Comparison of ENCODE assay signal across 8 mouse cellular contexts in the genomic region with DNA sequence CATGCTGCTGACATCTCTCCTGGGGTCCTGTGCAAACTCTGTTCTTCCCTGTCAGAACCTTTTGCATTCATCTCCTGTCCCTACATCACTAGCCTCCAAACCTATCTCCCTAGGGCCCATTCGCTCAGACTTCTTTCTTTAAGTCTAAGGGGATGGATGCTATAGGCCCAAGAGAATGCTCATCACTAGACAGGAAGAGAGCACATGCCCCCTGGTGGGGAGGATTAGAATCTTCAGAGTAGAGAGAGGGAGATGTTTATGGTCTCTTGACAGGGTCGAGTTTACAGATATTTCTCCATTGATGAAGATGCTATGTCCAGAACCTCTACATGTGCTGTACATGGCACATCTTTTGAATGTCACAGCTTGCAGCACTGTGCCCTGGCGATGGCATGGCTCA.
DNase-seq lines count a peak whose midpoint lies in the region; ATAC-seq and TF ChIP-seq lines count a peak whose summit lies in the region.
"Had no signal": no experiment of that assay in that cellular context is flagged by ENCODE, and none has a peak within 500 bp of the region (broad histone marks: within the 10 kb centered on the region; RNA-seq: fewer than 3 reads in every experiment).

No protein-coding gene starts in this region.

- TF ChIP-seq POLR2A in lung, adult 2 months (IDR thresholded peaks at IDR 0.05; ENCODE audit: borderline replicate concordance, extremely low read depth, low read depth, low read length) = no peak

- WGBS in hindbrain, embryonic 11.5 days = 77% methylated on average over 3 of the region's 3 CpGs
- WGBS in hindbrain, embryonic 12.5 days = 81% methylated on average over 3 of the region's 3 CpGs
- WGBS in lung, embryonic 16.5 days = 54% methylated on average over 3 of the region's 3 CpGs
- 58% methylated on average over 3 of the region's 3 CpGs for WGBS in lung, adult 2 months
- WGBS in stomach, embryonic 14.5 days = 53% methylated on average over 3 of the region's 3 CpGs

- H3K4me1 ChIP-seq in hindbrain, embryonic 11.5 days (replicated peaks; ENCODE audit: control insufficient read depth, insufficient read depth, low read length) = no peaks in the 10 kb centered on the region
- no peaks in the 10 kb centered on the region for H3K4me1 ChIP-seq in hindbrain, embryonic 12.5 days
- H3K4me1 ChIP-seq in lung, embryonic 16.5 days (replicated peaks; ENCODE audit: control insufficient read depth, insufficient read depth, low read length) = peaks cover 8% of the 10 kb centered on the region
- H3K4me1 ChIP-seq in lung, adult 2 months (ENCODE audit: control insufficient read depth, insufficient read depth, low read length) = no peaks in the 10 kb centered on the region
- H3K4me1 ChIP-seq in stomach, embryonic 14.5 days (ENCODE audit: control insufficient read depth, insufficient read depth, low read length) = 0 out of 2 replicates have a peak, but pooled peaks cover 6% of the 10 kb centered on the region

- no peaks in the 10 kb centered on the region for H3K36me3 ChIP-seq in hindbrain, embryonic 11.5 days (ENCODE audit: control insufficient read depth, insufficient read depth, low read length)
- H3K36me3 ChIP-seq in hindbrain, embryonic 12.5 days = no peaks in the 10 kb centered on the region
- no peaks in the 10 kb centered on the region for H3K36me3 ChIP-seq in lung, embryonic 16.5 days (ENCODE audit: control insufficient read depth, insufficient read depth, low read length)
- no peaks in the 10 kb centered on the region for H3K36me3 ChIP-seq in stomach, embryonic 14.5 days (ENCODE audit: control insufficient read depth, insufficient read depth, low read length)
- H3K36me3 ChIP-seq: neural tube, embryonic 15.5 days had no signal

- no peak for TF ChIP-seq CTCF in lung, adult 2 months (IDR thresholded peaks at IDR 0.05; ENCODE audit: insufficient read depth, low read length)

- no peak overlapping the region for H3K27ac ChIP-seq in hindbrain, embryonic 11.5 days (ENCODE audit: low read depth, low read length)
- no peak overlapping the region for H3K27ac ChIP-seq in hindbrain, embryonic 12.5 days
- H3K27ac ChIP-seq in lung, embryonic 16.5 days (ENCODE audit: low read length) = no peak overlapping the region
- no peak overlapping the region for H3K27ac ChIP-seq in stomach, embryonic 14.5 days (ENCODE audit: low read length)
- H3K27ac ChIP-seq: neural tube, embryonic 15.5 days had no signal

- H3K4me3 ChIP-seq in hindbrain, embryonic 11.5 days (ENCODE audit: low read depth, low read length) = no peak overlapping the region
- no peak overlapping the region for H3K4me3 ChIP-seq in hindbrain, embryonic 12.5 days
- no peak overlapping the region for H3K4me3 ChIP-seq in lung, embryonic 16.5 days (ENCODE audit: low read length)
- no peak overlapping the region for H3K4me3 ChIP-seq in lung, adult 2 months (replicated peaks; ENCODE audit: extremely low read depth, low read depth, low read length)
- H3K4me3 ChIP-seq in stomach, embryonic 14.5 days (ENCODE audit: low read depth, low read length) = no peak overlapping the region
- H3K4me3 ChIP-seq: neural tube, embryonic 15.5 days had no signal

- no peaks in the 10 kb centered on the region for H3K9me3 ChIP-seq in hindbrain, embryonic 11.5 days (ENCODE audit: control insufficient read depth, low read length)
- no peaks in the 10 kb centered on the region for H3K9me3 ChIP-seq in hindbrain, embryonic 12.5 days (replicated peaks)
- no peaks in the 10 kb centered on the region for H3K9me3 ChIP-seq in lung, embryonic 16.5 days (ENCODE audit: control insufficient read depth, low read length)
- H3K9me3 ChIP-seq in stomach, embryonic 14.5 days (ENCODE audit: control insufficient read depth, low read depth, low read length) = no peaks in the 10 kb centered on the region
- H3K9me3 ChIP-seq: neural tube, embryonic 15.5 days had no signal

- DNase-seq in hindbrain, embryonic 11.5 days (ENCODE audit: low spot score) = peak; percentile 38
- DNase-seq in lung, adult 2 months = no peak
- peak; percentile 53 for DNase-seq in embryo, embryonic 10.5 days (ENCODE audit: low spot score)
- no peak for DNase-seq in spleen, postnatal 10 days (ENCODE audit: low spot score in 2 of 2)

- H3K4me2 ChIP-seq in hindbrain, embryonic 11.5 days (replicated peaks; ENCODE audit: low read depth, low read length) = no peak overlapping the region
- H3K4me2 ChIP-seq in hindbrain, embryonic 12.5 days (replicated peaks) = no peak overlapping the region
- no peak overlapping the region for H3K4me2 ChIP-seq in lung, embryonic 16.5 days (ENCODE audit: low read depth, low read length)
- no peak overlapping the region for H3K4me2 ChIP-seq in stomach, embryonic 14.5 days (replicated peaks; ENCODE audit: low read depth, low read length)
- H3K4me2 ChIP-seq: neural tube, embryonic 15.5 days had no signal

- no peak for ATAC-seq in hindbrain, embryonic 11.5 days (ENCODE audit: low FRiP score)
- ATAC-seq in hindbrain, embryonic 12.5 days (ENCODE audit: low FRiP score) = no peak
- ATAC-seq in lung, embryonic 16.5 days (ENCODE audit: low read depth) = peak; percentile 23; the same call in 1 of the 2 replicates
- ATAC-seq in stomach, embryonic 14.5 days (ENCODE audit: insufficient number of reproducible peaks, insufficient read depth, low FRiP score, low read depth) = peak; percentile 19; the same call in 1 of the 2 replicates

- no peak overlapping the region for H3K9ac ChIP-seq in hindbrain, embryonic 11.5 days (ENCODE audit: low read depth, low read length)
- H3K9ac ChIP-seq in hindbrain, embryonic 12.5 days = no peak overlapping the region
- H3K9ac ChIP-seq in lung, embryonic 16.5 days (ENCODE audit: low read length) = no peak overlapping the region
- no peak overlapping the region for H3K9ac ChIP-seq in stomach, embryonic 14.5 days (replicated peaks; ENCODE audit: low read depth, low read length)
- H3K9ac ChIP-seq: neural tube, embryonic 15.5 days had no signal

- no peaks in the 10 kb centered on the region for H3K27me3 ChIP-seq in hindbrain, embryonic 11.5 days (ENCODE audit: control insufficient read depth, insufficient read depth, low read length)
- H3K27me3 ChIP-seq in hindbrain, embryonic 12.5 days = no peaks in the 10 kb centered on the region
- no peaks in the 10 kb centered on the region for H3K27me3 ChIP-seq in lung, embryonic 16.5 days (ENCODE audit: control insufficient read depth, insufficient read depth, low read depth, low read length)
- no peaks in the 10 kb centered on the region for H3K27me3 ChIP-seq in stomach, embryonic 14.5 days (ENCODE audit: control insufficient read depth, insufficient read depth, low read length)
- H3K27me3 ChIP-seq: neural tube, embryonic 15.5 days had no signal

Comparison
In these comparisons a context has a peak if more than half of its experiments do, and no peak if none do; other contexts are left out.
1. ATAC-seq: peak in lung, embryonic 16.5 days (single experiment) and stomach, embryonic 14.5 days (single experiment); none in hindbrain, embryonic 11.5 days (single experiment) and hindbrain, embryonic 12.5 days (single experiment).
2. DNase-seq: peak in hindbrain, embryonic 11.5 days (single experiment) and embryo, embryonic 10.5 days (single experiment); none in lung, adult 2 months (single experiment) and spleen, postnatal 10 days (0 of 2).